Mouse (Mus musculus) G1E (cell line): ENCODE measurements around the gene Fgfr2.

Experiments
- CTCF ChIP-seq: IDR thresholded peaks from 2 replicates; pipeline ENCODE4 v1.5.1; 2012; ENCODE audit warnings: low read depth, low read length, inconsistent platforms, mixed read lengths
- GATA1 ChIP-seq: IDR thresholded peaks from 2 replicates; pipeline ENCODE4 v1.6.1; 2012; ENCODE audit warnings: borderline replicate concordance, low read length, inconsistent platforms, mixed read lengths

- TF ChIP-seq CTCF: no peak
- TF ChIP-seq GATA1: no peak
Observed at GRCm38 (mm10) chr7:130574211-130574991, 2548.7 kb downstream of the Fgfr2 start.
